Mouse (Mus musculus) inflammation-experienced regulatory T-cells, adult 16 weeks (primary cell): ENCODE data around the gene Dppa1. TPM values are rescaled to one million over a fixed set of nuclear protein-coding genes. Genes with fewer than 3 reads are reported as not detected.

Experiments
- polyA plus RNA-seq: library from polyadenylated mRNA; unstranded; fragments of 100-300 nt; shearing (Covaris generic); gene quantifications from one replicate; pipeline ENCODE4 v1.2.1, GENCODE M21; 2017

The Dppa1 gene
- polyA plus RNA-seq, result not detected

GRCm38 (mm10) chr11:46629211-46629795 lies at the start of gene Dppa1:
Dppa1 (minus strand) TSS chr11:46629261.

DNA sequence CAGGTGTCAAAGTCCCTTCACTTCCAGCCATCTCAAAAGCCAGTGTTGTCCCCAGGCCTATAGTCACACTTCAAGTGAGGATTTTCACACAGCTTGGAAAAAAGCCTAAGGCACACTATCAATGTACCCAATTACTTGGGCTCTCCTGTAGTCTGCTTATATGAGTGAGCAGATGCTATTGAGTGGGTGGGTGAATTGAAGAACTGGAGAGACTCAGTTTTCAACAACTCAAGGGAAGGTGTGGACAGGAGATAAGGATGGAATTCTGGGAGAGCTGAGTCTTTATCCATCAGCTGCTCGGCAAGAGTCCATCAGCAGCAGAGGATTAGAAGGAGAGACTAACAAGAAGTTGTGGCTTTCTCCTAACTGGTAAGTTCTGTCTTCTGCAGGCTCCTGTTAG lies 57.7 kb downstream of the Dppa1 start, which contains the start of gene BC053393:
TSS of gene BC053393 (plus strand) at position 210 of the 400 bp plus-strand sequence.

Other genes with a start within 250 kb of the Dppa1 start
- 320 TPM for gene Itk, start 239.7 kb downstream of the Dppa1 start, polyA plus RNA-seq
- gene Fam71b, start 232.7 kb downstream of the Dppa1 start, polyA plus RNA-seq, result 0.71 TPM
- 65.3 TPM for gene Med7, start 192.3 kb downstream of the Dppa1 start, polyA plus RNA-seq
- 2.3 TPM for gene Havcr2, start 174.3 kb downstream of the Dppa1 start, polyA plus RNA-seq
- 0.28 TPM for gene Gm12169, start 105.0 kb downstream of the Dppa1 start, polyA plus RNA-seq
- not detected for gene BC053393, start 57.7 kb downstream of the Dppa1 start, polyA plus RNA-seq
- 0.16 TPM for gene Timd2, start 77.8 kb upstream of the Dppa1 start, polyA plus RNA-seq
- not detected for gene Havcr1, start 105.8 kb upstream of the Dppa1 start, polyA plus RNA-seq
- gene Timd4, start 181.5 kb upstream of the Dppa1 start, polyA plus RNA-seq, result 0.49 TPM